Mouse (Mus musculus): ENCODE measurements around the gene Map7.

- TF ChIP-seq CTCF (IDR thresholded peaks at IDR 0.05; ENCODE audit: borderline replicate concordance, extremely low read depth, insufficient read depth, insufficient read length) (no peak), POLR2A (IDR thresholded peaks at IDR 0.05; ENCODE audit: borderline replicate concordance, extremely low read depth, insufficient read depth, insufficient read length, poor library complexity, severe bottlenecking) (no peak)
These were observed 46.7 kb downstream of the Map7 start for GRCm38 (mm10) chr10:20194847-20195540.
